In the genomic region with DNA sequence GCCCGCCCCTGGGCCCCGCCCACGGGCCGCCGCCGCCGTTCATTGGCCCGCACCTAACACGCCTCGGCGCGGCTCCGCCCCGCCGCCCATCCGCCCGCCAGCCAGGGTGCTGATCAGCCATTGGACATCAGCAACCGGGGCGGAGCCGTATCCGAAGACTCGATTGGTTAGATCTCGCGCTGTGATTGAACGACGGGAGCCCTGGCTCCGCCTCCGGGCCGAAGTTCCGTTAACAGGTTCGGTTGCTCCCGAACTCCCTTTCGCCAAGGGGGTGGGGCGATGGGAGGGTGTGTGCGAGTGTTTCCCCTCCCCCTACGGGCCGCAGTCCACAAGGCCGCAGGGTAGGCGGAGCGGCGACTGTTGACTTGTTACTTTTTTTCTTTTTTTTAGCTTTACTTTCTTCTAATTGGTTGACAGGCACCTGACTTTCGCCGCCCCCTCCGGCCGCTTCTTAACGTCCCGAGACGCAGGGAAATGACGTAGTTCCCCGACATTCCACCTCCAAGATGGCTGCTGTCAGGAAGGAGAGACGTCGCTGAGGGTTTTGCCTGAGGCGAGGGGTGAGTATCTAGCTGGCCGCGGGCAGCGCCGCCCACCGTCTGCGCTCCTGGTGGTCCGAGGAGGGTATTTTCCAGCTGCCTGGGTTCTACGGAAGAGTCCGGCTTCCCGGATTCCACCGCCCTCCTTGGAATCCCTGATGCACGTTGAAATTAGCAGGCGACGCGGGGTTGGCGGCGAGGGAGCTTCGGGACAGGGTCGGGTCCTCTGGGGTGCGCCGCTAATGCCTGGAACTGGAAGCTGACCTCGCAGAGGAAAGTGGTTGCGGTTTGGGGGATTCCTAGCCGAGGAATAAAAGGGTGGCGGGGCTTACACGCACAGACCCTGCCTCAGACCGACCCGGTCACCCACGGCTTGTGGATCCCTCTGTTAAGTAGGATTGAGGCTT, we compare ENCODE assay signal across 8 mouse cellular contexts. TPM values are rescaled to one million over a fixed set of nuclear protein-coding genes. Genes with fewer than 3 reads are reported as not detected.
DNase-seq lines count a peak whose midpoint lies in the region; ATAC-seq and TF ChIP-seq lines count a peak whose summit lies in the region.

A gene (plus strand): TSS at position 259 of the 946 bp plus-strand sequence.

- TF ChIP-seq POLR2A in bone marrow macrophage, adult 2 months (IDR thresholded peaks at IDR 0.05; ENCODE audit: borderline replicate concordance, low read depth, low read length): no peak
- peak; percentile 94 for TF ChIP-seq POLR2A in embryonic fibroblast, embryonic 13.5 days (IDR thresholded peaks at IDR 0.05; ENCODE audit: low read depth, low read length)

- H3K9ac ChIP-seq in kidney, embryonic 14.5 days (ENCODE audit: low read depth, low read length): peak within 1 kb of the TSS; percentile 97
- H3K9ac ChIP-seq in limb, embryonic 15.5 days: peak within 1 kb of the TSS; percentile 94

- peaks cover 16% of the 10 kb centered on the region for H3K4me1 ChIP-seq in bone marrow macrophage, adult 2 months (ENCODE audit: control insufficient read depth, insufficient read depth, low read length)
- peaks cover 3% of the 10 kb centered on the region for H3K4me1 ChIP-seq in embryonic fibroblast, embryonic 13.5 days (ENCODE audit: control insufficient read depth, insufficient read depth, low read length)
- peaks cover 27% of the 10 kb centered on the region for H3K4me1 ChIP-seq in kidney, embryonic 14.5 days (ENCODE audit: control insufficient read depth, insufficient read depth, low read length)
- H3K4me1 ChIP-seq in limb, embryonic 15.5 days: peaks cover 33% of the 10 kb centered on the region

- under 1% methylated on average over 79 of the region's 82 CpGs for whole genome bisulfite sequencing in kidney, embryonic 14.5 days
- WGBS in limb, embryonic 15.5 days: under 1% methylated on average over 81 of the region's 82 CpGs

- no peak for TF ChIP-seq CTCF in bone marrow macrophage, adult 2 months (IDR thresholded peaks at IDR 0.05; ENCODE audit: low read depth, low read length)
- TF ChIP-seq CTCF in embryonic fibroblast, embryonic 13.5 days (IDR thresholded peaks at IDR 0.05; ENCODE audit: borderline replicate concordance, insufficient read depth, low read length): no peak

- DNase-seq in A20 (ENCODE audit: low read depth, low spot score): peak; percentile 100
- DNase-seq in heart, adult 9 months (ENCODE audit: low spot score in 2 of 2): peak; percentile 100
- peak; percentile 98 for DNase-seq in monocyte, adult 2 months (ENCODE audit: low read depth in 1 of 2, low spot score in 2 of 2)
- DNase-seq in spleen, postnatal 36 days (ENCODE audit: low spot score in 2 of 2): peak; percentile 99 to 100

- H3K27ac ChIP-seq in bone marrow macrophage, adult 2 months (ENCODE audit: insufficient read depth, low read depth, low read length): peak within 1 kb of the TSS; percentile 80
- peak within 1 kb of the TSS; percentile 76 for H3K27ac ChIP-seq in embryonic fibroblast, embryonic 13.5 days (ENCODE audit: insufficient read depth, low read length)
- H3K27ac ChIP-seq in kidney, embryonic 14.5 days (ENCODE audit: low read depth, low read length): peak within 1 kb of the TSS; percentile 74
- H3K27ac ChIP-seq in limb, embryonic 15.5 days: peak within 1 kb of the TSS; percentile 91

- H3K4me3 ChIP-seq in bone marrow macrophage, adult 2 months (ENCODE audit: insufficient read depth, low read length): peak within 1 kb of the TSS; percentile 88
- H3K4me3 ChIP-seq in embryonic fibroblast, embryonic 13.5 days (ENCODE audit: insufficient read depth, low read length): peak within 1 kb of the TSS; percentile 99
- H3K4me3 ChIP-seq in kidney, embryonic 14.5 days (ENCODE audit: low read length): peak within 1 kb of the TSS; percentile 98
- peak within 1 kb of the TSS; percentile 99 for H3K4me3 ChIP-seq in limb, embryonic 15.5 days

- H3K9me3 ChIP-seq in kidney, embryonic 14.5 days (ENCODE audit: control insufficient read depth, low read length): no peaks in the 10 kb centered on the region
- no peaks in the 10 kb centered on the region for H3K9me3 ChIP-seq in limb, embryonic 15.5 days

- H3K36me3 ChIP-seq in kidney, embryonic 14.5 days (ENCODE audit: control insufficient read depth, insufficient read depth, low read length): peaks cover 20% of the 10 kb centered on the region
- H3K36me3 ChIP-seq in limb, embryonic 15.5 days: peaks cover 18% of the 10 kb centered on the region

- ATAC-seq in kidney, embryonic 14.5 days (ENCODE audit: low FRiP score, low TSS enrichment): peak; percentile 98
- ATAC-seq in limb, embryonic 15.5 days (ENCODE audit: insufficient number of reproducible peaks, low FRiP score, low TSS enrichment, low read depth): peak; percentile 98

- H3K4me2 ChIP-seq in kidney, embryonic 14.5 days (replicated peaks; ENCODE audit: low read depth, low read length): peak within 1 kb of the TSS; percentile 86
- H3K4me2 ChIP-seq in limb, embryonic 15.5 days: peak within 1 kb of the TSS; percentile 82

- H3K27me3 ChIP-seq in kidney, embryonic 14.5 days (ENCODE audit: control insufficient read depth, insufficient read depth, low read length): no peaks in the 10 kb centered on the region
- no peaks in the 10 kb centered on the region for H3K27me3 ChIP-seq in limb, embryonic 15.5 days

RNA-seq across cellular contexts. Expression of the gene that starts here (rescaled TPM):
- polyA plus RNA-seq in bone marrow macrophage, adult 2 months (2012; ENCODE audit: insufficient read depth, insufficient read length, missing spikeins): 31.8 and 34.8 TPM in 2 replicates
- polyA plus RNA-seq in embryonic fibroblast, embryonic 13.5 days (2011; ENCODE audit: insufficient read length, low read depth, missing spikeins): 31.0 and 35.6 TPM in 2 replicates
- 6.9 and 8.1 TPM in 2 replicates for polyA plus RNA-seq in kidney, embryonic 14.5 days (2014; fragmentation: Nextera tagmentation; extraction: Ambion mirVana)
- polyA plus RNA-seq in limb, embryonic 15.5 days (2015; fragmentation: Nextera tagmentation; extraction: Ambion mirVana): 2.4 and 3.4 TPM in 2 replicates

Comparison
In these comparisons a context has a peak if more than half of its experiments do, and no peak if none do; other contexts are left out.
1. Peak in every context shown above with its lines: DNase-seq, ATAC-seq, H3K4me3 ChIP-seq and H3K27ac ChIP-seq.